Mouse (Mus musculus): ENCODE data around the gene Znrd1as. TPM values are rescaled to one million over a fixed set of nuclear protein-coding genes. Genes with fewer than 3 reads are reported as not detected.

Znrd1as gene
- total and polyA plus RNA-seq, 2 experiments from 2014 or later, result 2.0 to 2.6 TPM

DNA sequence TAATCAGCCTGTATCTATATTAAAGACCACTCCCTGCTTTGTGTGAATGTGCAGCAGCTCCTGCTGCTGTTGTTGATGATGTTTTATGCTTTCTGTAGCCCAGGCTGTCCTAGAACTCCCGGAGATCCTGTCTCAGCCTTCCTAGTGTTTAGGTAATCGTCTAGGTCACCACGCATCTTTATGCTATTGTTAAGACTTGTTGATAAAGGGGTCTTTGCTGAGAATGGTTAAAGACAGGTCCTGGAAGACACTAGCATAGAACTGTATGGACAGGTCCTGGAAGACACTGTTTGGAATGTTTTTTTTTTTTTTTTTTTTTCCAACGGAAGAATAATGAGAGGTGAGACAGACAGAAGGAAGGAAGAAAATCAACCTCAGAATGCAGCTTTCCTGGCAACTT is 45.0 kb downstream of the Znrd1as start:
- TF ChIP-seq CTCF (IDR thresholded peaks at IDR 0.05; ENCODE audit: low read depth), result no peak
- Histone ChIP-seq H3K36me3 (ENCODE audit: insufficient read depth) (peaks cover 33% of the 10 kb centered on the region), H3K4me1 (ENCODE audit: insufficient read depth) (peaks cover 7% of the 10 kb centered on the region; the same call in 1 of the 2 replicates), H3K4me2 (ENCODE audit: low read depth) (peak overlapping the region; percentile 60), H3K9me3 (ENCODE audit: low read length) (no peaks in the 10 kb centered on the region), H3K9ac (peak overlapping the region; percentile 92), H3K4me3 (ENCODE audit: low read depth, low read length) (peak overlapping the region; percentile 79), H3K27ac (ENCODE audit: low read depth, low read length) (peak overlapping the region; percentile 97), H3K27me3 (ENCODE audit: insufficient read depth, low read length) (no peaks in the 10 kb centered on the region)
- ATAC-seq (peak; percentile 45), DNase-seq (peak; percentile 67)
- WGBS, result 10% methylated on average over 4 of the region's 4 CpGs

DNA sequence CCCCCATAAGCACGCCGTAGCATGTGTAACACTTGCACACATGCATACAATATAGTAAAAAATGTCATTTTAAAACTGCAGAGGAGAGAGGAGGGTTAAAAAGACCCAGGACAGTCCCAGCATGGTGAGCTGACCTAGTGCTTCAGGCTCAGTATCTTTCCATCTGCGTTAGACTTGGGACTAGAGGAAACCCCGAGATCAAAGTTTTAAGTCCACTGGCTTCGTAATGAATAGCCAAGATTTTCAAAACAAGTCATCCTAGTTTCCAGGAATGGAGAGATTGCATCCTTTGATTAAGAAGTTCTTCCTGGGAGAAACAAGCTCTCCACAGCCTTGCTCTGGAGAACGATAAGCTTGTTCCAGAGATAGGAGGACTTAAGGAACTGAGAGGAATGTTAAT is 49.8 kb downstream of the Znrd1as start:
- no peak for TF ChIP-seq CTCF (IDR thresholded peaks at IDR 0.05; ENCODE audit: low read depth)
- Histone ChIP-seq H3K27me3 (ENCODE audit: insufficient read depth, low read length) (no peaks in the 10 kb centered on the region), H3K9ac (no peak overlapping the region), H3K4me3 (ENCODE audit: low read depth, low read length) (no peak overlapping the region), H3K27ac (ENCODE audit: low read depth, low read length) (no peak overlapping the region), H3K36me3 (ENCODE audit: insufficient read depth) (peaks cover 65% of the 10 kb centered on the region), H3K4me2 (ENCODE audit: low read depth) (no peak overlapping the region), H3K4me1 (ENCODE audit: insufficient read depth) (peaks cover 7% of the 10 kb centered on the region; the same call in 1 of the 2 replicates), H3K9me3 (ENCODE audit: low read length) (no peaks in the 10 kb centered on the region)
- DNase-seq (no peak), ATAC-seq (no peak)
- WGBS, result 92% methylated on average over 6 of the region's 6 CpGs

- WGBS, result 94% methylated on average over 17 of the region's 17 CpGs
- peaks cover 63% of the 10 kb centered on the region for H3K36me3 ChIP-seq (ENCODE audit: insufficient read depth)
- no peak overlapping the region for H3K9ac ChIP-seq
- H3K27ac ChIP-seq (ENCODE audit: low read depth, low read length), result no peak overlapping the region
- no peaks in the 10 kb centered on the region for H3K9me3 ChIP-seq (ENCODE audit: low read length)
- DNase-seq (no peak), ATAC-seq (no peak)
- no peak overlapping the region for H3K4me3 ChIP-seq (ENCODE audit: low read depth, low read length)
- no peaks in the 10 kb centered on the region for H3K27me3 ChIP-seq (ENCODE audit: insufficient read depth, low read length)
- TF ChIP-seq CTCF (IDR thresholded peaks at IDR 0.05; ENCODE audit: low read depth), result no peak
- H3K4me2 ChIP-seq (ENCODE audit: low read depth), result no peak overlapping the region
- H3K4me1 ChIP-seq (ENCODE audit: insufficient read depth), result peaks cover 5% of the 10 kb centered on the region; the same call in 1 of the 2 replicates
These were observed 51.2 kb downstream of the Znrd1as start for GRCm38 (mm10) chr17:37009460-37010042.

DNA sequence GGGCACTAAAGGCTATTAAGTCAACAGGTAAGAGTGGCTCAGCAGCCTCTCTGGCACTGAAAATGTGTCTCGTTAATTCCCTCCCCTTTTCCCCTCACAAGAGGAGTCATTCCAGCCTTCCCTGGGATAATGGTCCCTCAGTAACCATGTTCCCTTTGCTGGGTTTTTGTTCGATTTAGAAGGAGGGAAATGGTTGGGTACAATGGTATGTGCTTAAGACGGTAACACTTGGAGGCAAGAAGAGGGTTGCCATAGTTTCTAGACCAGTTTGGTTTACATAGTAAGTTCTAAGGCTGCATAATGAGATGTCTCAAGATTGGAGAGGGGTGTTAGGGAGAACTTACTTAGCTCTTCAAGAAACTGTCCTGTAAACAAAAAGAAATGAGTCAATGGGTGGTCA is 53.3 kb downstream of the Znrd1as start:
- no peak for DNase-seq
- H3K4me1 ChIP-seq (ENCODE audit: insufficient read depth), result no peaks in the 10 kb centered on the region
- no peaks in the 10 kb centered on the region for H3K9me3 ChIP-seq (ENCODE audit: low read length)
- H3K4me2 ChIP-seq (ENCODE audit: low read depth), result no peak overlapping the region
- no peak overlapping the region for H3K9ac ChIP-seq
- no peak overlapping the region for H3K27ac ChIP-seq (ENCODE audit: low read depth, low read length)
- no peak overlapping the region for H3K4me3 ChIP-seq (ENCODE audit: low read depth, low read length)
- peaks cover 47% of the 10 kb centered on the region for H3K36me3 ChIP-seq (ENCODE audit: insufficient read depth)
- no peaks in the 10 kb centered on the region for H3K27me3 ChIP-seq (ENCODE audit: insufficient read depth, low read length)
- TF ChIP-seq CTCF (IDR thresholded peaks at IDR 0.05; ENCODE audit: low read depth), result no peak
- 66% methylated on average over 3 of the region's 3 CpGs for WGBS
- no peak; the same call in 1 of the 2 replicates for ATAC-seq

GRCm38 (mm10) chr17:37012141-37012540 is 53.7 kb downstream of the Znrd1as start:
- H3K4me3 ChIP-seq (ENCODE audit: low read depth, low read length), result no peak overlapping the region
- ATAC-seq, result peak; percentile 30; the same call in 1 of the 2 replicates
- no peak for TF ChIP-seq CTCF (IDR thresholded peaks at IDR 0.05; ENCODE audit: low read depth)
- no peak overlapping the region for H3K9ac ChIP-seq
- no peaks in the 10 kb centered on the region for H3K4me1 ChIP-seq (ENCODE audit: insufficient read depth)
- H3K9me3 ChIP-seq (ENCODE audit: low read length), result no peaks in the 10 kb centered on the region
- H3K4me2 ChIP-seq (ENCODE audit: low read depth), result no peak overlapping the region
- no peak overlapping the region for H3K27ac ChIP-seq (ENCODE audit: low read depth, low read length)
- peaks cover 44% of the 10 kb centered on the region for H3K36me3 ChIP-seq (ENCODE audit: insufficient read depth)
- WGBS, result 78% methylated on average over 5 of the region's 5 CpGs
- no peaks in the 10 kb centered on the region for H3K27me3 ChIP-seq (ENCODE audit: insufficient read depth, low read length)
- DNase-seq, result no peak

Other genes with a start within 250 kb of the Znrd1as start
- not detected in 2 replicates for gene H2-M10.5, start 185.7 kb upstream of the Znrd1as start, total RNA-seq (2014; rRNA removed)
- gene H2-M10.5, start 185.7 kb upstream of the Znrd1as start, polyA plus RNA-seq (2015; fragmentation: Nextera tagmentation; extraction: Ambion mirVana), result not detected in 2 replicates
- not detected in 2 replicates for gene H2-M10.6, start 146.4 kb upstream of the Znrd1as start, total RNA-seq (2014; rRNA removed)
- not detected in 2 replicates for gene H2-M10.6, start 146.4 kb upstream of the Znrd1as start, polyA plus RNA-seq (2015; fragmentation: Nextera tagmentation; extraction: Ambion mirVana)
- gene Trim26, start 121.5 kb upstream of the Znrd1as start, total RNA-seq (2014; rRNA removed), result 19.3 and 30.6 TPM in 2 replicates
- 21.3 and 36.6 TPM in 2 replicates for gene Trim26, start 121.5 kb upstream of the Znrd1as start, polyA plus RNA-seq (2015; fragmentation: Nextera tagmentation; extraction: Ambion mirVana)
- gene Trim15, start 91.4 kb upstream of the Znrd1as start, total RNA-seq (2014; rRNA removed), result 0.15 and 0.19 TPM in 2 replicates
- 0.23 and 0.31 TPM in 2 replicates for gene Trim15, start 91.4 kb upstream of the Znrd1as start, polyA plus RNA-seq (2015; fragmentation: Nextera tagmentation; extraction: Ambion mirVana)
- gene Trim10, start 89.0 kb upstream of the Znrd1as start, total RNA-seq (2014; rRNA removed), result 0.15 TPM in 1 of 2 replicates, not detected in the other
- 0.14 and 0.22 TPM in 2 replicates for gene Trim10, start 89.0 kb upstream of the Znrd1as start, polyA plus RNA-seq (2015; fragmentation: Nextera tagmentation; extraction: Ambion mirVana)
- 0.19 TPM in 1 of 2 replicates, not detected in the other for gene Trim40, start 68.5 kb upstream of the Znrd1as start, total RNA-seq (2014; rRNA removed)
- gene Trim40, start 68.5 kb upstream of the Znrd1as start, polyA plus RNA-seq (2015; fragmentation: Nextera tagmentation; extraction: Ambion mirVana), result 0.12 TPM in 1 of 2 replicates, not detected in the other
- gene Trim31, start 60.5 kb upstream of the Znrd1as start, total RNA-seq (2014; rRNA removed), result not detected in 2 replicates
- 0.06 TPM in 1 of 2 replicates, not detected in the other for gene Trim31, start 60.5 kb upstream of the Znrd1as start, polyA plus RNA-seq (2015; fragmentation: Nextera tagmentation; extraction: Ambion mirVana)
- gene Rnf39, start 15.7 kb upstream of the Znrd1as start, total RNA-seq (2014; rRNA removed), result 1.8 and 2.5 TPM in 2 replicates
- gene Rnf39, start 15.7 kb upstream of the Znrd1as start, polyA plus RNA-seq (2015; fragmentation: Nextera tagmentation; extraction: Ambion mirVana), result 1.1 and 2.4 TPM in 2 replicates
- 72.3 and 82.2 TPM in 2 replicates for gene Ppp1r11, start 6.9 kb upstream of the Znrd1as start, total RNA-seq (2014; rRNA removed)
- 157 and 183 TPM in 2 replicates for gene Ppp1r11, start 6.9 kb upstream of the Znrd1as start, polyA plus RNA-seq (2015; fragmentation: Nextera tagmentation; extraction: Ambion mirVana)
- gene Znrd1, start within 50 bp of the Znrd1as start, total RNA-seq (2014; rRNA removed), result 28.6 and 35.0 TPM in 2 replicates
- 48.8 and 56.5 TPM in 2 replicates for gene Znrd1, start within 50 bp of the Znrd1as start, polyA plus RNA-seq (2015; fragmentation: Nextera tagmentation; extraction: Ambion mirVana)
- gene 2410137M14Rik, start 22.6 kb downstream of the Znrd1as start, total RNA-seq (2014; rRNA removed), result 0.38 TPM in 1 of 2 replicates, not detected in the other
- gene 2410137M14Rik, start 22.6 kb downstream of the Znrd1as start, polyA plus RNA-seq (2015; fragmentation: Nextera tagmentation; extraction: Ambion mirVana), result 0.36 TPM in 1 of 2 replicates, not detected in the other
- 3.5 and 4.2 TPM in 2 replicates for gene H2-M5, start 30.9 kb downstream of the Znrd1as start, total RNA-seq (2014; rRNA removed)
- 0.52 and 1.5 TPM in 2 replicates for gene H2-M5, start 30.9 kb downstream of the Znrd1as start, polyA plus RNA-seq (2015; fragmentation: Nextera tagmentation; extraction: Ambion mirVana)
- gene Zfp57, start 42.6 kb downstream of the Znrd1as start, total RNA-seq (2014; rRNA removed), result 208 and 220 TPM in 2 replicates
- 113 and 148 TPM in 2 replicates for gene Zfp57, start 42.6 kb downstream of the Znrd1as start, polyA plus RNA-seq (2015; fragmentation: Nextera tagmentation; extraction: Ambion mirVana)
- gene Mog, start 64.8 kb downstream of the Znrd1as start, total RNA-seq (2014; rRNA removed), result not detected in 2 replicates
- gene Mog, start 64.8 kb downstream of the Znrd1as start, polyA plus RNA-seq (2015; fragmentation: Nextera tagmentation; extraction: Ambion mirVana), result 0.53 and 1.1 TPM in 2 replicates
- 353 and 416 TPM in 2 replicates for gene Gabbr1, start 87.4 kb downstream of the Znrd1as start, total RNA-seq (2014; rRNA removed)
- gene Gabbr1, start 87.4 kb downstream of the Znrd1as start, polyA plus RNA-seq (2015; fragmentation: Nextera tagmentation; extraction: Ambion mirVana), result 58.1 and 80.1 TPM in 2 replicates
- not detected in 2 replicates for gene Olfr90, start 129.9 kb downstream of the Znrd1as start, total RNA-seq (2014; rRNA removed)
- gene Olfr90, start 129.9 kb downstream of the Znrd1as start, polyA plus RNA-seq (2015; fragmentation: Nextera tagmentation; extraction: Ambion mirVana), result not detected in 2 replicates
- gene Olfr91, start 139.7 kb downstream of the Znrd1as start, total RNA-seq (2014; rRNA removed), result not detected in 2 replicates
- gene Olfr91, start 139.7 kb downstream of the Znrd1as start, polyA plus RNA-seq (2015; fragmentation: Nextera tagmentation; extraction: Ambion mirVana), result not detected in 2 replicates
- not detected in 2 replicates for gene Olfr92, start 161.5 kb downstream of the Znrd1as start, total RNA-seq (2014; rRNA removed)
- gene Olfr92, start 161.5 kb downstream of the Znrd1as start, polyA plus RNA-seq (2015; fragmentation: Nextera tagmentation; extraction: Ambion mirVana), result not detected in 2 replicates
- not detected in 2 replicates for gene Olfr93, start 202.9 kb downstream of the Znrd1as start, total RNA-seq (2014; rRNA removed)
- not detected in 2 replicates for gene Olfr93, start 202.9 kb downstream of the Znrd1as start, polyA plus RNA-seq (2015; fragmentation: Nextera tagmentation; extraction: Ambion mirVana)
- gene Ubd, start 235.3 kb downstream of the Znrd1as start, total RNA-seq (2014; rRNA removed), result not detected in 2 replicates
- not detected in 2 replicates for gene Ubd, start 235.3 kb downstream of the Znrd1as start, polyA plus RNA-seq (2015; fragmentation: Nextera tagmentation; extraction: Ambion mirVana)
- gene Olfr94, start 242.4 kb downstream of the Znrd1as start, total RNA-seq (2014; rRNA removed), result not detected in 2 replicates
- not detected in 2 replicates for gene Olfr94, start 242.4 kb downstream of the Znrd1as start, polyA plus RNA-seq (2015; fragmentation: Nextera tagmentation; extraction: Ambion mirVana)